8 mouse cellular contexts compared by ENCODE assay signal in the genomic region with DNA sequence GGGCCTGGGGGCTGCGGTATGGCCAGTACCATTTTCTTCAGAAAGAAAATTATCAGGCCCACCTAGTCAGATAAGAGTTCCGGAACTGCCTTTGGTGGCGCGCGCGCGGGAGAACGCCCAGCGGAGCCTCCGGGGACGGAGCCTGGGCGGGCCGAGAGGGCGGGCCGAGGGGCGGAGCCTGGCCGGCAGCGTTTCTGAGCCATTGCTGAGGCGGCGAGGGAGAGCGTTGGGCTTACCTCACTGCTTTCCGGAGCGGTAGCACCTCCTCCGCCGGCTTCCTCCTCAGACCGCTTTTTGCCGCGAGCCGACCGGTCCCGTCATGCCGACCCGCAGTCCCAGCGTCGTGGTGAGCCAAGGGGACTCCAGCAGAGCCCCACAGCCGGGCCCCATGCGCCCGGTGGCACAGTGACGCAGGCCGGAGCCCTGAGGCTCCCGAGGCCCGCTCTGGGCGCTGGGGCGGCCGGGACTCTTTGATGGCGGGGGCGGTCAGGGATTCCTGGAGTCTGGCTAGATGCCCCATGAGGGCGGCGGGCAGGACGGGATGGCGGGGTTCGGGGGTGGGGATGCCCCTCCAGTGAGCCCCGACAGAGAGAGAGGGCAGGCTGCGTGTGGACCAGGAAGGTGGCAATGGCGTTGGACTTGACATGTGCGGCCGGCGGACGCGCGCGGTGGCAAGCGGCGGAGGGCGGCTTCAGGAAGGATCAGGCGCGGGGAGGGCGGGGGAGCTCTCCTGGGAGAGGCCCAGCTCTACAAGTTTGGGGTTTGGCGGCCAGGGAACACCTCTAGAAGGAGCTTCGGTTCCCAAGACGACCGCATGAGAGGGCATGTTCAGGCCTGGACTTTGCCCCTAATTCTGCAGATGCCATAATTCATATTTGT. TPM values are rescaled to one million over a fixed set of nuclear protein-coding genes. Genes with fewer than 3 reads are reported as not detected.
DNase-seq lines count a peak whose midpoint lies in the region; ATAC-seq and TF ChIP-seq lines count a peak whose summit lies in the region.

TSS of gene Hprt (plus strand) at position 233 of the 879 bp plus-strand sequence.

- H3K36me3 ChIP-seq in forebrain, embryonic 16.5 days (ENCODE audit: control insufficient read depth, insufficient read depth): no peaks in the 10 kb centered on the region
- H3K36me3 ChIP-seq in lung, embryonic 14.5 days (ENCODE audit: insufficient read depth): no peaks in the 10 kb centered on the region

- peak within 1 kb of the TSS; percentile 91 for H3K27ac ChIP-seq in forebrain, embryonic 16.5 days (ENCODE audit: low read length)
- H3K27ac ChIP-seq in layer of hippocampus, adult 2 months: peak within 1 kb of the TSS; percentile 91
- H3K27ac ChIP-seq in lung, embryonic 14.5 days (ENCODE audit: low read depth): peak within 1 kb of the TSS; percentile 95

- H3K4me3 ChIP-seq in forebrain, embryonic 16.5 days (replicated peaks; ENCODE audit: low read length): peak within 1 kb of the TSS; percentile 68
- H3K4me3 ChIP-seq in layer of hippocampus, adult 2 months: peak within 1 kb of the TSS; percentile 65
- peak within 1 kb of the TSS; percentile 60 for H3K4me3 ChIP-seq in lung, embryonic 14.5 days (ENCODE audit: low read depth, low read length)

- peak; percentile 56 for DNase-seq in MEL-GATA-1-ER (ENCODE audit: extremely low read depth, low read depth)
- peak; percentile 85 to 89 for DNase-seq in cerebellum, adult 18-20 months
- peak; percentile 74 for DNase-seq in heart, postnatal 25 days (ENCODE audit: low spot score)
- DNase-seq in layer of hippocampus, adult 2 months (ENCODE audit: low spot score in 2 of 2): peak; percentile 81 to 86
- peak; percentile 92 for DNase-seq in lung, embryonic 14.5 days
- peak; percentile 88 for DNase-seq in testis, postnatal 14 days (ENCODE audit: low spot score)

- no peaks in the 10 kb centered on the region for H3K27me3 ChIP-seq in forebrain, embryonic 16.5 days (replicated peaks; ENCODE audit: control insufficient read depth, insufficient read depth, low read length)
- H3K27me3 ChIP-seq in lung, embryonic 14.5 days (ENCODE audit: insufficient read depth, low read length): no peaks in the 10 kb centered on the region

- intact Hi-C loops in heart, postnatal 25 days (cut with DNase I): no loop called here

- ATAC-seq in forebrain, embryonic 16.5 days: peak; percentile 98
- peak; percentile 97 for ATAC-seq in lung, embryonic 14.5 days (ENCODE audit: insufficient read depth)
- ATAC-seq in neutrophil, adult 5-6 weeks (ENCODE audit: extremely low read depth, insufficient number of reproducible peaks, low FRiP score, poor library complexity, severe bottlenecking): peak; percentile 99

- H3K4me2 ChIP-seq in forebrain, embryonic 16.5 days (ENCODE audit: low read length): peak within 1 kb of the TSS; percentile 55
- H3K4me2 ChIP-seq in lung, embryonic 14.5 days: peak within 1 kb of the TSS; percentile 63

- H3K9ac ChIP-seq in forebrain, embryonic 16.5 days (replicated peaks; ENCODE audit: low read depth, low read length): peak within 1 kb of the TSS; percentile 79
- H3K9ac ChIP-seq in lung, embryonic 14.5 days: peak within 1 kb of the TSS; percentile 82

- TF ChIP-seq CTCF in layer of hippocampus, adult 2 months (conservative IDR thresholded peaks at IDR 0.05): no peak
- no peak for TF ChIP-seq CTCF in lung, embryonic 14.5 days (IDR thresholded peaks at IDR 0.05; ENCODE audit: low read depth)

- WGBS in forebrain, embryonic 16.5 days: 17% methylated on average over 65 of the region's 72 CpGs
- 9% methylated on average over 62 of the region's 72 CpGs for WGBS in lung, embryonic 14.5 days

- no peaks in the 10 kb centered on the region for H3K9me3 ChIP-seq in forebrain, embryonic 16.5 days (ENCODE audit: control insufficient read depth, low read length)
- no peaks in the 10 kb centered on the region for H3K9me3 ChIP-seq in lung, embryonic 14.5 days (ENCODE audit: low read depth, low read length)

- H3K4me1 ChIP-seq in forebrain, embryonic 16.5 days (replicated peaks; ENCODE audit: control insufficient read depth, insufficient read depth, low read length): peaks cover 5% of the 10 kb centered on the region
- no peaks in the 10 kb centered on the region for H3K4me1 ChIP-seq in lung, embryonic 14.5 days (ENCODE audit: insufficient read depth)

RNA-seq across cellular contexts. Expression of gene Hprt, which starts in this region (rescaled TPM):
- polyA plus RNA-seq in forebrain, embryonic 16.5 days (2015; fragmentation: Nextera tagmentation; extraction: Ambion mirVana): 88.1 and 93.3 TPM in 2 replicates
- 10 to 100 TPM; 57.7 to 66.7 TPM for total RNA-seq in heart, postnatal 25 days (2021)
- total RNA-seq in layer of hippocampus, adult 2 months (2021): 100 to 1,000 TPM; 111 to 147 TPM
- 157 and 176 TPM in 2 replicates for polyA plus RNA-seq in lung, embryonic 14.5 days (2014; fragmentation: Nextera tagmentation; extraction: Ambion mirVana)
- 96.3 and 99.9 TPM in 2 replicates for total RNA-seq in neutrophil, adult 5-6 weeks (2017)

Comparison
In these comparisons a context has a peak if more than half of its experiments do, and no peak if none do; other contexts are left out.
1. Peak in every context shown above with its lines: DNase-seq, ATAC-seq, H3K4me3 ChIP-seq and H3K27ac ChIP-seq.